Mouse (Mus musculus): ENCODE measurements at regions not wholly inside any gene's neighbourhood (a gene's known extent, or its start where the extent isn't known, plus 50 kb on each side); places are given as distances from the start of the nearest gene placed in this dataset.

DNA sequence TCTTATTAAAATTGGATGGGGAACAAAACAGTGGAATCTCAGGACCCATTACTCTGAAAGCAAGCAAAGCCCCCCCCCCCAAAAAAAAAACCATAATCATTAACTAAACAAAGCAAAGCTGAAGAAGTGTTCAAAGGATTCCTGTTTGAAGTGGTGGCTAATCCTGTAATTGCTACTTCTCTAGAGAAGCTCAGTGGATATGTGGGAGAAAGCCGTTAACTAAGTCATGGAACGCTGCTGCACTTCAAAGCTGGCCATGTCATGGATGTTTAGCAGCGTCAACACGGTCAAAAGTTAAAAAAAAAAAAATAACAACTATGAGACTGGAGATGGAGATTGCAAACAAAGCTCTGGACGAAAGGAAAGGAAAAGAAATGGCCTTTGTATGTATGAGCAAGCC is 305.3 kb upstream of the Slc35b3 start:
- H3K4me1 ChIP-seq (ENCODE audit: control insufficient read depth in 1 of 2, insufficient read depth in 2 of 2, low read length in 2 of 2): no peaks in the 10 kb centered on the region
- no peak overlapping the region for H3K27ac ChIP-seq (ENCODE audit: control insufficient read depth, low read depth, low read length)
- no peaks in the 10 kb centered on the region for H3K9me3 ChIP-seq (replicated peaks; ENCODE audit: insufficient read depth, low read length)
- H3K27me3 ChIP-seq (ENCODE audit: control insufficient read depth in 1 of 2, insufficient read depth in 2 of 2, low read length in 2 of 2): no peaks in the 10 kb centered on the region
- TF ChIP-seq HCFC1 (IDR thresholded peaks at IDR 0.05; ENCODE audit: low read depth, low read length): no peak
- H3K36me3 ChIP-seq (ENCODE audit: control insufficient read depth in 1 of 2, insufficient read depth in 2 of 2, low read length in 2 of 2): no peaks in the 10 kb centered on the region
- no peak for DNase-seq (ENCODE audit: low read depth, low spot score)
- no peak overlapping the region for H3K4me3 ChIP-seq (ENCODE audit: control insufficient read depth in 1 of 2, insufficient read depth in 1 of 2, low read depth in 2 of 2, low read length in 2 of 2)
- no peaks in the 10 kb centered on the region for H3K79me2 ChIP-seq (ENCODE audit: control insufficient read depth, insufficient read depth, low read length, poor library complexity)
- H3K9ac ChIP-seq (ENCODE audit: control insufficient read depth, low read depth, low read length, poor library complexity, severe bottlenecking): no peak overlapping the region

DNA sequence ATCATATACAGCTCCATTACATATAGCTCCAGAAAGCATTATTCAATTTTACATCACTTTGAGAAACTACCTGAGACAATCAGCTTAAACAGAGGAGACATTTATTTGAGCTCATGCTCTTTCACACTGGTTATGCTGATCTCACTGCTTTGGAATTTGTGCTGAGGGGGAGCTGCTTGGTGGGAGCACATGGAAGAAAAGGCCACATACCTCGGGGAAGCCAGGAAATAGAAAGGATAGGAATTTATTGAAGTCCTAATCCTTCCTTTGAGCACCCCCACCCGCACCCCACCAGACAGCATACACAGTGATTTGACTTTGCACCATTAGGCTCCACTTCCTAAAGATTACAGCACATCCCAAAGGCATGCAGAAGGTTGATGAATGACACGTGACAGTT is 296.0 kb upstream of the Slc35b3 start:
- no peak overlapping the region for H3K9ac ChIP-seq (ENCODE audit: control insufficient read depth, low read depth, low read length, poor library complexity, severe bottlenecking)
- no peaks in the 10 kb centered on the region for H3K4me1 ChIP-seq (ENCODE audit: control insufficient read depth in 1 of 2, insufficient read depth in 2 of 2, low read length in 2 of 2)
- no peak for DNase-seq (ENCODE audit: low read depth, low spot score)
- no peak overlapping the region for H3K4me3 ChIP-seq (ENCODE audit: control insufficient read depth in 1 of 2, insufficient read depth in 1 of 2, low read depth in 2 of 2, low read length in 2 of 2)
- no peak for TF ChIP-seq E2F4 (IDR thresholded peaks at IDR 0.05; ENCODE audit: borderline replicate concordance, low read depth, low read length)
- TF ChIP-seq RAD21 (IDR thresholded peaks at IDR 0.05; ENCODE audit: low read depth, low read length): no peak
- no peak for TF ChIP-seq POLR2A (IDR thresholded peaks at IDR 0.05; ENCODE audit: control insufficient read depth in 1 of 2, insufficient read depth in 1 of 2, low read depth in 1 of 2, low read length in 2 of 2, poor library complexity in 1 of 2)
- no peak for TF ChIP-seq POLR2AphosphoS5 (IDR thresholded peaks at IDR 0.05; ENCODE audit: borderline replicate concordance, low read depth, low read length)
- TF ChIP-seq MYB (IDR thresholded peaks at IDR 0.05; ENCODE audit: low read depth, low read length): no peak
- TF ChIP-seq MAX (IDR thresholded peaks at IDR 0.05; ENCODE audit: low read length): no peak
- TF ChIP-seq NRF1 (IDR thresholded peaks at IDR 0.05; ENCODE audit: insufficient read depth, low read depth, low read length, poor library complexity, severe bottlenecking): no peak
- no peak for TF ChIP-seq MAZ (IDR thresholded peaks at IDR 0.05; ENCODE audit: low read depth, low read length)
- TF ChIP-seq KAT2A (conservative IDR thresholded peaks at IDR 0.05; ENCODE audit: low read depth, low read length): no peak
- no peak for TF ChIP-seq MEF2A (IDR thresholded peaks at IDR 0.05; ENCODE audit: extremely low read depth, insufficient replicate concordance, low read depth, low read length, poor library complexity, severe bottlenecking)
- no peak for TF ChIP-seq ZKSCAN1 (IDR thresholded peaks at IDR 0.05; ENCODE audit: low read depth, low read length)
- TF ChIP-seq ZNF384 (IDR thresholded peaks at IDR 0.05; ENCODE audit: low read depth, low read length): no peak
- no peak for TF ChIP-seq ELF1 (IDR thresholded peaks at IDR 0.05; ENCODE audit: low read depth, low read length)
- TF ChIP-seq BHLHE40 (IDR thresholded peaks at IDR 0.05; ENCODE audit: borderline replicate concordance, low read depth, low read length): no peak
- no peak for TF ChIP-seq ZC3H11A (IDR thresholded peaks at IDR 0.05; ENCODE audit: low read depth, low read length)
- no peaks in the 10 kb centered on the region for H3K9me3 ChIP-seq (replicated peaks; ENCODE audit: insufficient read depth, low read length)
- no peaks in the 10 kb centered on the region for H3K79me2 ChIP-seq (ENCODE audit: control insufficient read depth, insufficient read depth, low read length, poor library complexity)
- no peak overlapping the region for H3K27ac ChIP-seq (ENCODE audit: control insufficient read depth, low read depth, low read length)
- H3K27me3 ChIP-seq (ENCODE audit: control insufficient read depth in 1 of 2, insufficient read depth in 2 of 2, low read length in 2 of 2): no peaks in the 10 kb centered on the region
- H3K36me3 ChIP-seq (ENCODE audit: control insufficient read depth in 1 of 2, insufficient read depth in 2 of 2, low read length in 2 of 2): no peaks in the 10 kb centered on the region
